Mouse (Mus musculus): ENCODE measurements around the gene Trim5. TPM values are rescaled to one million over a fixed set of nuclear protein-coding genes. Genes with fewer than 3 reads are reported as not detected.

The Trim5 gene
- total RNA-seq, 2 experiments from 2014 or later, result 3.7 to 4.5 TPM

Other genes with a start within 250 kb of the Trim5 start
- gene Olfr642, start 235.4 kb downstream of the Trim5 start, total RNA-seq (2021), result not detected
- not detected for gene 4930516K23Rik, start 226.6 kb downstream of the Trim5 start, total RNA-seq (2021)
- not detected for gene Olfr644, start 216.2 kb downstream of the Trim5 start, total RNA-seq (2021)
- gene Olfr645, start 202.6 kb downstream of the Trim5 start, total RNA-seq (2021), result not detected
- not detected for gene Olfr646, start 183.2 kb downstream of the Trim5 start, total RNA-seq (2021)
- not detected for gene Ubqln5, start 158.3 kb downstream of the Trim5 start, total RNA-seq (2021)
- not detected for gene Olfr643, start 150.7 kb downstream of the Trim5 start, total RNA-seq (2021)
- not detected for gene Ubqln3, start 144.8 kb downstream of the Trim5 start, total RNA-seq (2021)
- not detected for gene Ubqlnl, start 137.5 kb downstream of the Trim5 start, total RNA-seq (2021)
- gene Olfm5, start 123.3 kb downstream of the Trim5 start, total RNA-seq (2021), result not detected
- not detected for gene Olfr648, start 104.7 kb downstream of the Trim5 start, total RNA-seq (2021)
- not detected for gene Olfr649, start 92.1 kb downstream of the Trim5 start, total RNA-seq (2021)
- 1 to 10 TPM in 1 of 2 experiments, under 1 TPM in 1; 0.33 to 1.7 TPM for gene Trim6, start 69.3 kb downstream of the Trim5 start, total RNA-seq (2021)
- 1 to 10 TPM; 5.4 to 8.3 TPM for gene Trim34a, start 43.6 kb downstream of the Trim5 start, total RNA-seq (2021)
- gene Trim12a, start 27.4 kb upstream of the Trim5 start, total RNA-seq (2021), result 10 to 100 TPM in 1 of 2 experiments, 1 to 10 TPM in 1; 7.2 to 15.9 TPM
- under 1 TPM; 0.21 to 0.69 TPM for gene Trim34b, start 41.4 kb upstream of the Trim5 start, total RNA-seq (2021)
- 10 to 100 TPM in 1 of 2 experiments, 1 to 10 TPM in 1; 7.1 to 11.7 TPM for gene Trim12c, start 65.3 kb upstream of the Trim5 start, total RNA-seq (2021)
- gene Trim30b, start 81.8 kb upstream of the Trim5 start, total RNA-seq (2021), result under 1 TPM; 0.21 to 0.39 TPM
- gene Trim30c, start 112.7 kb upstream of the Trim5 start, total RNA-seq (2021), result under 1 TPM in 1 of 2 experiments, not detected in 1; 0.18 TPM
- 1 to 10 TPM; 4.2 TPM for gene Trim30a, start 177.1 kb upstream of the Trim5 start, total RNA-seq (2021)
- gene Trim30d, start 219.8 kb upstream of the Trim5 start, total RNA-seq (2021), result 1 to 10 TPM; 3.3 to 5.3 TPM

Measured in adrenal gland, postnatal 10 days (tissue).